Mouse (Mus musculus): ENCODE data around the gene Tsga13. TPM values are rescaled to one million over a fixed set of nuclear protein-coding genes. Genes with fewer than 3 reads are reported as not detected.

The Tsga13 gene
- total and polyA plus RNA-seq, 3 experiments = not detected

GRCm38 (mm10) chr6:30896986-30897327 is 18.4 kb downstream of the Tsga13 start:
- intact Hi-C loops (cut with DNase I) = loop anchor here (10.0 kb wide), 1 partner anchor 492 kb away; the partner anchor contains the start of gene Klhdc10

DNA sequence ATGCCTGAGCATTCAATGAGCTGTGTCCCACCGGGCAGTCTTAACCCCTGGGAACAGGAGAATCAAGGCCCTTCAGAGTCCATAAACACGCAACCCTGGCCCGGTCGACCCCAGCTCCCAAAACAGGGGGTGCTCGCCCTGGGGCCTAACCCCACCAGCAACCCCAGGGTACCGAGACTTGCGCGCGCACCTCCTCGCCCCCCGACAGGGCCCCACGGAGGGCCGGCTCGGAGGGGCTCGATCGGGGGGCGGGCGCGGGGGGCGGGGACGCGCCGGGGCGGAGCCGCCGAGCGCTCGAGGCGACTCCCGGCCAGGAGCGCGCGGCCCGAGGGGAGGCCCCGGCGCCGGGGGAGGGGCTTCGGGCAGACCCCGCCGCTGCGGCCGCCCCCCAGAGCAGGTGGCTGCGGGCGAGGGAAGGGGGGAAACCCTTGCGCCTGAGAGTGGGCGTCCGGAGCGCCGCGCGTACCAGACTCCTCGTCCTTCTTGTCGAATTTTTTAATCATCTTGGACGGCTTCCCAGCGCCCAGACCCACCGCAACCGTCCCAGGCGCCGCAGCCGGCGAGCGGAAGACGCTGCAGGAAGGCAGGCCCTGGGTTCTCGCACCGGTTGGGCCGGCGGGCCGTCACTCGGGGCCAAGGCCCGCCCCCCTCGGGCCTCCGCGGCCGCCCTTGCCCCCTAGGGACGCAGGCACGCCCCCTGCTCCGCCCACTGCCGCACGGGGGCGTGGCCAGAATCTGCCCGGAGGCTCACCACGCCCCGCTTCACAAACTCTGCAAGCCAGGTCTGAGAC is 19.0 kb downstream of the Tsga13 start, which contains the start of gene Copg2:
Gene Copg2 (minus strand): TSS at position 600 of the 791 bp plus-strand sequence.
- Histone ChIP-seq H3K27ac (peak within 1 kb of the TSS; percentile 91), H3K79me2 (replicated peaks; ENCODE audit: control insufficient read depth, insufficient read depth, low read length) (no peaks in the 10 kb centered on the region), H3K9ac (ENCODE audit: low read depth, low read length) (peak within 1 kb of the TSS; percentile 85), H3K27me3 (ENCODE audit: control insufficient read depth, insufficient read depth, low read length) (no peaks in the 10 kb centered on the region), H3K36me3 (ENCODE audit: control insufficient read depth, insufficient read depth, low read length) (no peaks in the 10 kb centered on the region), H3K4me1 (ENCODE audit: control insufficient read depth, insufficient read depth, low read length) (no peaks in the 10 kb centered on the region), H3K4me3 (peak within 1 kb of the TSS; percentile 89)
- peak; percentile 56 for TF ChIP-seq CTCF (IDR thresholded peaks at IDR 0.05)
- no peak for TF ChIP-seq EP300 (IDR thresholded peaks at IDR 0.05; ENCODE audit: insufficient read depth, low read depth, low read length)
- peak; percentile 59; the same call in 1 of the 2 replicates for TF ChIP-seq POLR2A (IDR thresholded peaks at IDR 0.05; ENCODE audit: insufficient read depth, low read depth, low read length)
- intact Hi-C loops (cut with DNase I) = loop anchor here (10.0 kb wide), 1 partner anchor 492 kb away; the partner anchor contains the start of gene Klhdc10
- under 1% methylated on average over 58 of the region's 83 CpGs for WGBS
- peak; percentile 98 to 99 for DNase-seq

More at GRCm38 (mm10) chr6:30896986-30897327, 18.4 kb downstream of the Tsga13 start:
- no peak for TF ChIP-seq POLR2A (IDR thresholded peaks at IDR 0.05; ENCODE audit: insufficient read depth, low read depth, low read length)
- TF ChIP-seq EP300 (IDR thresholded peaks at IDR 0.05; ENCODE audit: insufficient read depth, low read depth, low read length) = no peak
- TF ChIP-seq CTCF (IDR thresholded peaks at IDR 0.05) = no peak
- Histone ChIP-seq H3K4me1 (ENCODE audit: control insufficient read depth, insufficient read depth, low read length) (no peaks in the 10 kb centered on the region), H3K27me3 (ENCODE audit: control insufficient read depth, insufficient read depth, low read length) (no peaks in the 10 kb centered on the region), H3K27ac (peak overlapping the region; percentile 91), H3K9ac (ENCODE audit: low read depth, low read length) (peak overlapping the region; percentile 44; the same call in 1 of the 2 replicates), H3K36me3 (ENCODE audit: control insufficient read depth, insufficient read depth, low read length) (no peaks in the 10 kb centered on the region), H3K4me3 (peak overlapping the region; percentile 89), H3K79me2 (replicated peaks; ENCODE audit: control insufficient read depth, insufficient read depth, low read length) (no peaks in the 10 kb centered on the region)
- DNase-seq = no peak
- 18% methylated on average over 8 of the region's 8 CpGs for WGBS

DNA sequence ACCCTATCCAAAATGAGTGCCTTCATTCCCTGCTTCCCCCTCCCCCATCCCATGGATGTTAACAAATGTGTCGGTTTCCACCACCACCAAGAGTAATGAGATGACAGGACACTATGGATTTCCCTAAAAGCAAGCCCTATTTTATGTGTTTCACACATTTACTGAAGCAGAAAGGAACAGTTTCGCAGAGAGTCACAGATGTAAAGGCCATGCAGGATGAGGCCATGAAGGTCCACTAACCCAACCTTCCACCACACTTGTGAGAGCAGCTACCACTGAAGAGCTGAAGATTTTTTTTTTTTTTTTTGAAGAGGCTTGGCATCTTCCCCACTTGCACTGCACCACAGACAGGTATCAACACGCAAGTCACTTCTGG is 19.6 kb downstream of the Tsga13 start:
- no peaks in the 10 kb centered on the region for H3K4me1 ChIP-seq (ENCODE audit: control insufficient read depth, insufficient read depth, low read length)
- 17% methylated on average over 3 of the region's 3 CpGs for WGBS
- H3K27ac ChIP-seq = peak overlapping the region; percentile 91
- no peak for DNase-seq
- no peaks in the 10 kb centered on the region for H3K27me3 ChIP-seq (ENCODE audit: control insufficient read depth, insufficient read depth, low read length)
- H3K9ac ChIP-seq (ENCODE audit: low read depth, low read length) = peak overlapping the region; percentile 85; the same call in 1 of the 2 replicates
- TF ChIP-seq EP300 (IDR thresholded peaks at IDR 0.05; ENCODE audit: insufficient read depth, low read depth, low read length) (no peak), POLR2A (IDR thresholded peaks at IDR 0.05; ENCODE audit: insufficient read depth, low read depth, low read length) (no peak), CTCF (IDR thresholded peaks at IDR 0.05) (no peak)
- intact Hi-C loops (cut with DNase I) = loop anchor here (10.0 kb wide), 1 partner anchor 491 kb away; the partner anchor contains the start of gene Klhdc10
- no peaks in the 10 kb centered on the region for H3K79me2 ChIP-seq (replicated peaks; ENCODE audit: control insufficient read depth, insufficient read depth, low read length)
- no peaks in the 10 kb centered on the region for H3K36me3 ChIP-seq (ENCODE audit: control insufficient read depth, insufficient read depth, low read length)
- peak overlapping the region; percentile 89 for H3K4me3 ChIP-seq

DNA sequence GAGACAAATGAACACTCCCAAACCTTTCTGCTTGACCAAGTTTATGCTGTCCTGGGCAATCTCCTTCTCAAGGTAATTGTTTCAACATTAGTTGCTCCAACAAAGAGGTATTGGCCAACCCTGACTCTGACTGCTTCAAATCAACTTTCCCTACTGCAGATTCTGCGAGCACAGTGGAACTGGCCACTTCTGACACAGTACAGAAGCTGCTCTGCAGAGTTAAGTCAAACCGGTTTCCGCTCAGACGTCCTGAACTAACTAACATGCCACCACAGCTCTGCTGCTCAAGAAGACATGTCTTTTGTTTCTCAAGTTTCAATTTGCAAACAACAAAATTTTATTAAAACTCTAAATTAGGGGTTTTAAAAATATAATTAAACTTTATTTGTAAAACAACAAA is 22.3 kb downstream of the Tsga13 start:
- 87% methylated on average over 4 of the region's 4 CpGs for WGBS
- no peaks in the 10 kb centered on the region for H3K27me3 ChIP-seq (ENCODE audit: control insufficient read depth, insufficient read depth, low read length)
- H3K79me2 ChIP-seq (replicated peaks; ENCODE audit: control insufficient read depth, insufficient read depth, low read length) = no peaks in the 10 kb centered on the region
- no peaks in the 10 kb centered on the region for H3K36me3 ChIP-seq (ENCODE audit: control insufficient read depth, insufficient read depth, low read length)
- H3K4me1 ChIP-seq (ENCODE audit: control insufficient read depth, insufficient read depth, low read length) = no peaks in the 10 kb centered on the region
- TF ChIP-seq CTCF (IDR thresholded peaks at IDR 0.05) = no peak
- no peak for TF ChIP-seq EP300 (IDR thresholded peaks at IDR 0.05; ENCODE audit: insufficient read depth, low read depth, low read length)
- H3K27ac ChIP-seq = no peak overlapping the region
- H3K4me3 ChIP-seq = no peak overlapping the region
- no peak overlapping the region for H3K9ac ChIP-seq (ENCODE audit: low read depth, low read length)
- intact Hi-C loops (cut with DNase I) = loop anchor here (10.0 kb wide), 1 partner anchor 488 kb away; the partner anchor contains the start of gene Klhdc10
- DNase-seq = no peak

GRCm38 (mm10) chr6:30891761-30892160 is 23.6 kb downstream of the Tsga13 start:
- Histone ChIP-seq H3K79me2 (replicated peaks; ENCODE audit: control insufficient read depth, insufficient read depth, low read length) (no peaks in the 10 kb centered on the region), H3K4me1 (ENCODE audit: control insufficient read depth, insufficient read depth, low read length) (no peaks in the 10 kb centered on the region), H3K27me3 (ENCODE audit: control insufficient read depth, insufficient read depth, low read length) (no peaks in the 10 kb centered on the region), H3K27ac (no peak overlapping the region), H3K36me3 (ENCODE audit: control insufficient read depth, insufficient read depth, low read length) (no peaks in the 10 kb centered on the region), H3K9ac (ENCODE audit: low read depth, low read length) (no peak overlapping the region), H3K4me3 (no peak overlapping the region)
- TF ChIP-seq EP300 (IDR thresholded peaks at IDR 0.05; ENCODE audit: insufficient read depth, low read depth, low read length) (no peak), POLR2A (IDR thresholded peaks at IDR 0.05; ENCODE audit: insufficient read depth, low read depth, low read length) (no peak), CTCF (IDR thresholded peaks at IDR 0.05) (no peak)
- DNase-seq = no peak
- intact Hi-C loops (cut with DNase I) = loop anchor here (10.0 kb wide), 1 partner anchor 487 kb away; the partner anchor contains the start of gene Klhdc10

GRCm38 (mm10) chr6:30884856-30885255 is 30.5 kb downstream of the Tsga13 start:
- H3K4me3 ChIP-seq = no peak overlapping the region
- H3K36me3 ChIP-seq (ENCODE audit: control insufficient read depth, insufficient read depth, low read length) = peaks cover 1% of the 10 kb centered on the region; the same call in 1 of the 2 replicates
- intact Hi-C loops (cut with DNase I) = no loop called here
- H3K27ac ChIP-seq = no peak overlapping the region
- no peak for DNase-seq
- no peaks in the 10 kb centered on the region for H3K4me1 ChIP-seq (ENCODE audit: control insufficient read depth, insufficient read depth, low read length)
- WGBS = 87% methylated on average over 3 of the region's 3 CpGs
- no peaks in the 10 kb centered on the region for H3K79me2 ChIP-seq (replicated peaks; ENCODE audit: control insufficient read depth, insufficient read depth, low read length)
- no peak overlapping the region for H3K9ac ChIP-seq (ENCODE audit: low read depth, low read length)
- TF ChIP-seq CTCF (IDR thresholded peaks at IDR 0.05) = no peak
- TF ChIP-seq POLR2A (IDR thresholded peaks at IDR 0.05; ENCODE audit: insufficient read depth, low read depth, low read length) = no peak
- no peak for TF ChIP-seq EP300 (IDR thresholded peaks at IDR 0.05; ENCODE audit: insufficient read depth, low read depth, low read length)
- H3K27me3 ChIP-seq (ENCODE audit: control insufficient read depth, insufficient read depth, low read length) = no peaks in the 10 kb centered on the region
